Mouse (Mus musculus): ENCODE data around the gene Ap1g2. TPM values are rescaled to one million over a fixed set of nuclear protein-coding genes. Genes with fewer than 3 reads are reported as not detected.

Ap1g2 gene
- polyA plus RNA-seq, 1 experiment from 2014 or later: 52.9 TPM

DNA sequence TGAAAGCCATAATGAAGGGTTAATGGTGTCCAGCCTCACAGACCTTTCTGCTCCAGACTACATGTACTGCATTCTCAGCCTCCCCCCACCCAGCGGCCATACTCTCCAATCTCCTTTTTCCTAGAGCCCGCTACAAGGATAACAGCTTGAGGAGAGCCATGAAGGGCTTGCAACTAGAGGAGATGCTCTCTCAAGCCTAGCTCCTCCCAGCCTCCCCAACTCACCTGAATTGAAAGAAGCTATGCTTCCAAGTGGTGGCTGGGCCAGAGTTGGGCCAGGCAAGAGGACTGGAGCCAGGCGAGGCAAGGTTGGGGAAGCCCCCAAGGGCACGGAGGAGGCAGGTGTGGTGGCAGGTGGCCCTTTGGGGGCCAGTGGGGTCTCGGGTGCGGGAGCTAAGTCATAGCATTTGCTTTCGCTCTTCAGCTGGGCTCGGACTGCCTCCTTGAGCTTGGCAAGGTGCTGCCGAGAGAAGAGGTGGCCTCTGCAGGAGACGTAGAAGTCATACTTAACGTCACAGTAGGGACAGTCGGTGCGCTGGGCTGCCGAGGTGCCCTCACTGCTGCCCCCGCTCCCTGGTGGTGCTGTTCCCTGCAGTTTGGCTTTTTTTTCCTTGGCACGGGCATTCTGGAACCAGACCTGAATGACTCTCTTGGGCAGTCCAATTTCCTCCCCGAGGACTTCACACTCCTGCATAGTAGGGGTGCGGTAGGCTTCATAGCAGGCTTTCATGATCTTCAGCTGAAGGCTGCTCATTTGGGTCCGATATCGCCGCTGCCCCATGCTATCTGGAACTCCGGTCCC is 42.6 kb downstream of the Ap1g2 start:
- H3K27me3 ChIP-seq (replicated peaks; ENCODE audit: control insufficient read depth, insufficient read depth, low read length): peaks cover 5% of the 10 kb centered on the region; the same call in 1 of the 2 replicates
- peak overlapping the region; percentile 54 for H3K4me3 ChIP-seq (ENCODE audit: low read depth, low read length)
- H3K27ac ChIP-seq (ENCODE audit: low read depth, low read length): 0 out of 2 replicates have a peak overlapping the region, but pooled peaks have one; percentile 56
- ATAC-seq (replicated peaks; ENCODE audit: low FRiP score) (no peak), DNase-seq (ENCODE audit: low spot score) (no peak)
- H3K4me2 ChIP-seq: peak overlapping the region; percentile 74
- no peaks in the 10 kb centered on the region for H3K36me3 ChIP-seq (ENCODE audit: control insufficient read depth, insufficient read depth, low read length)
- H3K4me1 ChIP-seq (replicated peaks; ENCODE audit: control insufficient read depth, insufficient read depth, low read length): peaks cover 31% of the 10 kb centered on the region
- WGBS: 77% methylated on average over 22 of the region's 22 CpGs
- H3K9me3 ChIP-seq (ENCODE audit: control insufficient read depth, low read length): no peaks in the 10 kb centered on the region
- H3K9ac ChIP-seq (ENCODE audit: low read depth, low read length): peak overlapping the region; percentile 68

DNA sequence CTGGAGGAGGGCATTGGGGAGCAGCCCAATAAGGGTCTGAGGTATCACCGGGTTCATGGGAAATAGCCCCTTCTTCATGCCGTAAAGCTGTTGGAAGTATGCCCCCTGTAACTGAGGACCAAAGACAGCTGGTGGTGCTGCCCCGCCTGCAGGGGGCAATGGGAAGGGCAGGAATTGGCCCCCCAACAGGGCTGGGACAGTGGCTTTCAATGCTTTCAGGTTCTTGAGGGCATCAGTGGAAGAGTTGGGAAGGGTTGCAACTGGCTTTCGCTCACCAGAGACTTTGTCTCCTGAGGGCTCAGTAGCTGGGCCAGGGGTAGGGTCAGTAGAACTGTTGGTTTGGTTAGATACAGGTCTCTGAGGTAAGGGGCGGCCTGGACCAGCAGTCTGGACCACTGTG is 43.3 kb downstream of the Ap1g2 start:
- H3K4me2 ChIP-seq: peak overlapping the region; percentile 74
- H3K4me3 ChIP-seq (ENCODE audit: low read depth, low read length): peak overlapping the region; percentile 54
- peaks cover 5% of the 10 kb centered on the region; the same call in 1 of the 2 replicates for H3K27me3 ChIP-seq (replicated peaks; ENCODE audit: control insufficient read depth, insufficient read depth, low read length)
- H3K9ac ChIP-seq (ENCODE audit: low read depth, low read length): peak overlapping the region; percentile 68
- peaks cover 36% of the 10 kb centered on the region for H3K4me1 ChIP-seq (replicated peaks; ENCODE audit: control insufficient read depth, insufficient read depth, low read length)
- WGBS: 66% methylated on average over 5 of the region's 5 CpGs
- peak overlapping the region; percentile 56 for H3K27ac ChIP-seq (ENCODE audit: low read depth, low read length)
- no peak for DNase-seq (ENCODE audit: low spot score)
- H3K36me3 ChIP-seq (ENCODE audit: control insufficient read depth, insufficient read depth, low read length): no peaks in the 10 kb centered on the region
- ATAC-seq (replicated peaks; ENCODE audit: low FRiP score): peak; percentile 27
- no peaks in the 10 kb centered on the region for H3K9me3 ChIP-seq (ENCODE audit: control insufficient read depth, low read length)

DNA sequence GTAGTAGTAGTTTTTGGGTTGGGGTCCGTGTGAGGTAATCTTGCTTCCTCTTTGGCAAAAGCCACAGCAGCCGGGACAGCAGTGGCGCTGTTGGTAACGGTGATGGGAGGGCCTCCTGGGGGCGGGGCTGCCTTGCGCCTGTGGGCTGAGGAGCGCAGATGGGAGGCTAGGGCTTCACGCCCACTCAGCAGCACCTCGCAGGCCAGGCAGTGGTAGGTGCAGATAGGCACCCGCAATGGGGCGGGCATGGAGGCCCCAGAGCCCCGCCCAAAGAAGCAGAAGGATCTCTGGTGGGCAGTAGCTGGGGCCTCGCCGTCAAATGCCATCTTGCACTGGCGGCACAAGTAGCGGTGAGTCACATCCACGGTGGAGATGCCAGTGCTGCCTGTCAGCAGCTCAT is 43.8 kb downstream of the Ap1g2 start:
- H3K4me2 ChIP-seq: peak overlapping the region; percentile 74
- peak overlapping the region; percentile 70 for H3K27ac ChIP-seq (ENCODE audit: low read depth, low read length)
- H3K27me3 ChIP-seq (replicated peaks; ENCODE audit: control insufficient read depth, insufficient read depth, low read length): peaks cover 5% of the 10 kb centered on the region; the same call in 1 of the 2 replicates
- DNase-seq (ENCODE audit: low spot score) (peak; percentile 69), ATAC-seq (replicated peaks; ENCODE audit: low FRiP score) (peak; percentile 99)
- peak overlapping the region; percentile 68 for H3K9ac ChIP-seq (ENCODE audit: low read depth, low read length)
- no peaks in the 10 kb centered on the region for H3K9me3 ChIP-seq (ENCODE audit: control insufficient read depth, low read length)
- no peaks in the 10 kb centered on the region for H3K36me3 ChIP-seq (ENCODE audit: control insufficient read depth, insufficient read depth, low read length)
- WGBS: 7% methylated on average over 17 of the region's 17 CpGs
- peak overlapping the region; percentile 54 for H3K4me3 ChIP-seq (ENCODE audit: low read depth, low read length)
- peaks cover 36% of the 10 kb centered on the region for H3K4me1 ChIP-seq (replicated peaks; ENCODE audit: control insufficient read depth, insufficient read depth, low read length)

DNA sequence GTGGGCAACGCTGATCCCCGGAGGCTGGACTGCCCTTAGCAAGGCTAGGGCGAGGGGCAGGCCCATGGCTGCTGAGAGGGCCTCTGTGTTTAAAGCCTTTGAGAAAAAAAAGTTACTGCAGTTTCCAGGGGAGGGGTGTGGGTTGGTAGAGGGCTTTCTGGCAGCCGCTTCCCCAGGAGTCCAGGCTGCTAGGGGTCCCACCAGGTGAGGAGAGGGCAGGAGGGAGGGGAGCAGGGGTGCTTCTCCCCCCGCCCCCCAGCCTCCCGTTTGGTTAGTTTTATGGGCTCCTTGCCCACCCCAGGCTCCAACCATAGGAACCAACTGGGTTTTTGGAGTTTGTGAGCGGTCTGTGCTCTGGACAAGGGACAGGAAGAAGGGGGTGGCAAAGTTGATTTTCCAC is 44.5 kb downstream of the Ap1g2 start:
- no peak overlapping the region for H3K4me3 ChIP-seq (ENCODE audit: low read depth, low read length)
- WGBS: 60% methylated on average over 7 of the region's 7 CpGs
- H3K4me1 ChIP-seq (replicated peaks; ENCODE audit: control insufficient read depth, insufficient read depth, low read length): peaks cover 36% of the 10 kb centered on the region
- H3K27ac ChIP-seq (ENCODE audit: low read depth, low read length): peak overlapping the region; percentile 70; the same call in 1 of the 2 replicates
- DNase-seq (ENCODE audit: low spot score) (no peak), ATAC-seq (replicated peaks; ENCODE audit: low FRiP score) (no peak)
- no peaks in the 10 kb centered on the region for H3K36me3 ChIP-seq (ENCODE audit: control insufficient read depth, insufficient read depth, low read length)
- H3K9me3 ChIP-seq (ENCODE audit: control insufficient read depth, low read length): no peaks in the 10 kb centered on the region
- peaks cover 5% of the 10 kb centered on the region; the same call in 1 of the 2 replicates for H3K27me3 ChIP-seq (replicated peaks; ENCODE audit: control insufficient read depth, insufficient read depth, low read length)
- peak overlapping the region; percentile 74 for H3K4me2 ChIP-seq
- H3K9ac ChIP-seq (ENCODE audit: low read depth, low read length): peak overlapping the region; percentile 68

DNA sequence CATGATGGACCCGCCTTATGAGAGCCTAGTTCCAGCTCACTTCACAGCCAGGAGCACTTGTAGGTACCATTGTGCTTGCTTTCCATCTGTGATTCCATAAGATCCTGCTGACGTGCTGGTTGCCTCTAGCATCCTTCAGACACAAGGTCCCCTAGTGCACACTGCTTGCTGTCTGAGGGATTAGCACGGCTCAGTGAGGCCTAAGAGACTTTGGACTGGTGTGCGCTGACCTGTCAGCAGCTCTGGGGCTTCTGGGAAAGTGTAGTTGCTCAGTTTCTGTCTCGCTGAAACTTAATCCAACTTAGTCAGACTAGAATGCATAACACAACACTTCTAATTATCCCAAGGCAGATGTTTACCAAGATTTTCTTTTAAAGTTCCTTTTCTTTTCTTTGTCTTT is 46.5 kb downstream of the Ap1g2 start:
- WGBS: 83% methylated on average over 5 of the region's 5 CpGs
- H3K4me1 ChIP-seq (replicated peaks; ENCODE audit: control insufficient read depth, insufficient read depth, low read length): peaks cover 36% of the 10 kb centered on the region
- ATAC-seq (replicated peaks; ENCODE audit: low FRiP score): no peak
- peaks cover 5% of the 10 kb centered on the region; the same call in 1 of the 2 replicates for H3K27me3 ChIP-seq (replicated peaks; ENCODE audit: control insufficient read depth, insufficient read depth, low read length)
- H3K9ac ChIP-seq (ENCODE audit: low read depth, low read length): no peak overlapping the region
- no peaks in the 10 kb centered on the region for H3K9me3 ChIP-seq (ENCODE audit: control insufficient read depth, low read length)
- no peak overlapping the region for H3K4me3 ChIP-seq (ENCODE audit: low read depth, low read length)
- H3K36me3 ChIP-seq (ENCODE audit: control insufficient read depth, insufficient read depth, low read length): no peaks in the 10 kb centered on the region
- H3K4me2 ChIP-seq: no peak overlapping the region
- no peak overlapping the region for H3K27ac ChIP-seq (ENCODE audit: low read depth, low read length)
- DNase-seq (ENCODE audit: low spot score): no peak

DNA sequence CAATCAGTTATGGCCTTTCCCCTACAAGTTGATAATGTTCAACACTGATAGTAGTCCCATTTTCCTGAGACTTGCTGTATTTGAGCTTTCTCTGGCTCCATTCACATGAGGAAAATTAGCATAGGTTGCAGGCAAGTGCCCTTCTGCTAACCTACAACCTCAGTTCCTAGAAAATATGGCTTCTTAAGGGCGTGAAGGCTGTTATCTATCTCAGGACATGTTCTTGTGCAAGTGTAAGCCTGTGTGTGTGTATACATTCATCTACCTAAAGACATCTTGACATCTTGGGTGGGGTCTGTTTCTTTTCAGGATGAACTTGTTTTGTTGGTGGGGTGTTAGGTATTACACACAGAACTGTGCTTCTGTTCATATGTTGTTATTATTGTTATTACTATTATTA is 47.4 kb downstream of the Ap1g2 start:
- H3K4me2 ChIP-seq: no peak overlapping the region; the same call in 1 of the 2 replicates
- H3K4me1 ChIP-seq (replicated peaks; ENCODE audit: control insufficient read depth, insufficient read depth, low read length): peaks cover 36% of the 10 kb centered on the region
- H3K4me3 ChIP-seq (ENCODE audit: low read depth, low read length): no peak overlapping the region
- DNase-seq (ENCODE audit: low spot score): no peak
- no peaks in the 10 kb centered on the region for H3K36me3 ChIP-seq (ENCODE audit: control insufficient read depth, insufficient read depth, low read length)
- H3K9me3 ChIP-seq (ENCODE audit: control insufficient read depth, low read length): no peaks in the 10 kb centered on the region
- ATAC-seq (replicated peaks; ENCODE audit: low FRiP score): peak; percentile 37
- no peak overlapping the region for H3K9ac ChIP-seq (ENCODE audit: low read depth, low read length)
- peaks cover 5% of the 10 kb centered on the region for H3K27me3 ChIP-seq (replicated peaks; ENCODE audit: control insufficient read depth, insufficient read depth, low read length)
- H3K27ac ChIP-seq (ENCODE audit: low read depth, low read length): peak overlapping the region; percentile 72
- 39% methylated on average over 1 of the region's 1 CpGs for WGBS

DNA sequence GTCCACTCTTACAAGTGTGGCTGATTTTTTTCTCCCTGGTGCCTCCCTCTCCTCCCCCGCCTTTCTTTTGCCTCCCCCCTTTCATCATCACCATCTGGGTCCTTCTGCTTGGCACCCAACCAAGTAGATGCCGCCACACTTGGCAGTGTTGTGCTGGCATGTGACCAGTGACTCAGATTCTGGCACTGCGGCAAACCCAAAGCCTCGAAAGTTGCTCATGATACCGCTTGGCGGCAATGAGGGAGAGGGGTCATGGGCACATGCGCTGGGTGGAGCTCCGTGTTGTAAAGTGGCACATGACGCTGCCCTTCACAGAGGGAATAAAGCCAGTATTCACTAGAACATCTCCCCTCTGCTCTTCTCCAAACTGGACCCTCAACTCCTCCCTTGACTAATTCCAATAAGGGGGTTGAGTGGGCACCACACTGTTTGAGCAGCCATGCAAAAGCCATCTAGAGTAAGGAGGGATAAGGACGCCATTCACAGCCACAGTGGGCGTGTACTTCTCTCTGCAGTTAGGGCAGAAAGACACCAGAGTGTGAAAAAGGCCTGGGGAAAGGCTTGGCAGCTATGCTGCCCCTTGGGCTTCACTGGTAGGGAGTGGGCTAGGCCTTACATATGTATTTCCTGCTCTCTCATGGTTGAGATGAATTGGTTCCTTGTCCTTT is 51.1 kb downstream of the Ap1g2 start:
- no peak overlapping the region for H3K9ac ChIP-seq (ENCODE audit: low read depth, low read length)
- WGBS: 76% methylated on average over 11 of the region's 11 CpGs
- peaks cover 13% of the 10 kb centered on the region for H3K4me1 ChIP-seq (replicated peaks; ENCODE audit: control insufficient read depth, insufficient read depth, low read length)
- no peak for DNase-seq (ENCODE audit: low spot score)
- H3K27ac ChIP-seq (ENCODE audit: low read depth, low read length): no peak overlapping the region
- H3K4me2 ChIP-seq: no peak overlapping the region
- no peak for ATAC-seq (replicated peaks; ENCODE audit: low FRiP score)
- no peak overlapping the region for H3K4me3 ChIP-seq (ENCODE audit: low read depth, low read length)
- H3K9me3 ChIP-seq (ENCODE audit: control insufficient read depth, low read length): no peaks in the 10 kb centered on the region
- H3K27me3 ChIP-seq (replicated peaks; ENCODE audit: control insufficient read depth, insufficient read depth, low read length): peaks cover 3% of the 10 kb centered on the region; the same call in 1 of the 2 replicates
- H3K36me3 ChIP-seq (ENCODE audit: control insufficient read depth, insufficient read depth, low read length): no peaks in the 10 kb centered on the region

DNA sequence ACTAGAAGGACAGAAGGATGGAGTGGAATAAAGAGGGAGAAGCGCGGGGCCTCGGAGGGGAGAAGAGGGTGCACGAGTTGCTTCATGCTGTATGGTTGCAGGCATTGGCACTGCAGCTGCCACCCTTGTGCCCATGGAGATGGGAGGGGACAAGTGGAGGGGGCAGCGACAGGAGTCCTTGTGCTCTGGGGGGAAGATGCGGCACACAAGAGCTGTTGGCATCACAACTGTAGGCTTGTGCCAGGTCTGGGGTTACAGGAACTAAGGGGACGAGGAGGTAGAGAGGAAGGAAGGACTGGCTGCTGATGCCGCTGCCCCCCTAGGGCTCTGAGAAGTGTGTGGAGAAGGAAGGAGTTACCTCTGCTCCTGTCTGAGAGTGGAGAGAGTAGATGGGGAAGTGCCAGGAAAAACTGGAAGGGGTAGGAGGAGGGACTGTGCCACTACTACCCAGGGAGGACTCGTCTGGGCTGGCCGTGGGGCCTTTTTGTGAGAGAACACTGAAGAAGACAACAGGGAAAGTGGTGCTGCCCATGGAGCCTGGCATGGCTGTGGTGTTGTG is 52.1 kb downstream of the Ap1g2 start:
- DNase-seq (ENCODE audit: low spot score) (no peak), ATAC-seq (replicated peaks; ENCODE audit: low FRiP score) (no peak)
- H3K9ac ChIP-seq (ENCODE audit: low read depth, low read length): no peak overlapping the region
- H3K4me2 ChIP-seq: no peak overlapping the region
- no peaks in the 10 kb centered on the region for H3K9me3 ChIP-seq (ENCODE audit: control insufficient read depth, low read length)
- H3K36me3 ChIP-seq (ENCODE audit: control insufficient read depth, insufficient read depth, low read length): no peaks in the 10 kb centered on the region
- peaks cover 9% of the 10 kb centered on the region for H3K4me1 ChIP-seq (replicated peaks; ENCODE audit: control insufficient read depth, insufficient read depth, low read length)
- H3K27ac ChIP-seq (ENCODE audit: low read depth, low read length): no peak overlapping the region
- 84% methylated on average over 10 of the region's 10 CpGs for WGBS
- peaks cover 3% of the 10 kb centered on the region; the same call in 1 of the 2 replicates for H3K27me3 ChIP-seq (replicated peaks; ENCODE audit: control insufficient read depth, insufficient read depth, low read length)
- H3K4me3 ChIP-seq (ENCODE audit: low read depth, low read length): no peak overlapping the region
